Mouse (Mus musculus): ENCODE measurements around the gene Atp5mpl. TPM values are rescaled to one million over a fixed set of nuclear protein-coding genes. Genes with fewer than 3 reads are reported as not detected.

The Atp5mpl gene
- polyA plus RNA-seq (2012; rRNA removed; ENCODE audit: low replicate concordance), result 7.6 and 9.7 TPM in 2 replicates

GRCm38 (mm10) chr12:111966683-111967173, at the start of gene Atp5mpl:
TSS of gene Atp5mpl (minus strand) at chr12:111966977.

DNA sequence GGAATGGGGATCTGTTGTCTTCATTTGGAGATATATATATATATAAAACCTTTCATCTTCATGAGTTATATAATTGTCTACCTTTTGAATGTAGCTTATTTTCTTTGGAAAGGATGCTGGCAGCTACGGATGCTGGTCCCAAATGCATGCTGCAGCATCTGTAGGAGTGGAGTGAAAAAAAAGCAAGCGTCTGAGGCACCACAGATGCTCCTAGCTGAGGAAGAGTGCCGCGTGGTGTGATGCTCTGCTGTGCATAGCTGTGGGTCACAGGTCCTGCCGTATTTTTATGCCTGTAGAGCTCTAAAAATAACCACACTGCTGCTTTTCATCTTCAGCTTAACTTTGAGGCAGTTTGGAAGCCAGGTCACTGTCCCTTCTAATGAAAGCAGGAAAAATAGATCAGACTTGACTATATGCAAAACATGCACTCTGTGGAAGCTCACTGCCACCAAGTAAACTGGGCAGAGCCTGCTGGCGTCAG, 14.2 kb upstream of the Atp5mpl start, which contains the start of gene Rd3l:
TSS of gene Rd3l (minus strand) at position 431 of the 481 bp plus-strand sequence.

GRCm38 (mm10) chr12:111971231-111971686, 4.5 kb upstream of the Atp5mpl start, which contains the start of gene Tdrd9:
TSS of gene Tdrd9 (plus strand) at chr12:111971559.

Other genes starting within 250 kb of the Atp5mpl start
- gene Klc1, start 208.1 kb downstream of the Atp5mpl start, polyA plus RNA-seq (2012; rRNA removed; ENCODE audit: low replicate concordance), result 40.4 and 41.1 TPM in 2 replicates
- 7.6 and 8.9 TPM in 2 replicates for gene Xrcc3, start 153.1 kb downstream of the Atp5mpl start, polyA plus RNA-seq (2012; rRNA removed; ENCODE audit: low replicate concordance)
- gene Zfyve21, start 152.8 kb downstream of the Atp5mpl start, polyA plus RNA-seq (2012; rRNA removed; ENCODE audit: low replicate concordance), result 52.8 and 116 TPM in 2 replicates
- gene Ppp1r13b, start 58.9 kb downstream of the Atp5mpl start, polyA plus RNA-seq (2012; rRNA removed; ENCODE audit: low replicate concordance), result 14.9 and 16.3 TPM in 2 replicates
- gene Tdrd9, start 4.6 kb upstream of the Atp5mpl start, polyA plus RNA-seq (2012; rRNA removed; ENCODE audit: low replicate concordance), result 0.16 TPM in 1 of 2 replicates, not detected in the other
- gene Rd3l, start 14.3 kb upstream of the Atp5mpl start, polyA plus RNA-seq (2012; rRNA removed; ENCODE audit: low replicate concordance), result not detected in 2 replicates
- 5.0 and 12.9 TPM in 2 replicates for gene Aspg, start 139.7 kb upstream of the Atp5mpl start, polyA plus RNA-seq (2012; rRNA removed; ENCODE audit: low replicate concordance)
- 2.1 and 2.6 TPM in 2 replicates for gene Kif26a, start 179.2 kb upstream of the Atp5mpl start, polyA plus RNA-seq (2012; rRNA removed; ENCODE audit: low replicate concordance)

Data from duodenum, adult 2 months (tissue).